In genomic region chr7:99351802-99352517, GRCm38 (mm10) we compare ENCODE assay signal across 8 mouse cellular contexts. TPM values are rescaled to one million over a fixed set of nuclear protein-coding genes. Genes with fewer than 3 reads are reported as not detected.
DNase-seq lines count a peak whose midpoint lies in the region; ATAC-seq and TF ChIP-seq lines count a peak whose summit lies in the region.

No protein-coding gene starts in this region.

- no peaks in the 10 kb centered on the region for H3K27me3 ChIP-seq in heart, embryonic 12.5 days (replicated peaks)
- no peaks in the 10 kb centered on the region for H3K27me3 ChIP-seq in kidney, postnatal 0 days (ENCODE audit: insufficient read depth, low read length)

- peak; percentile 80 for DNase-seq in ES-CJ7 (ENCODE audit: low read depth, low spot score)
- peak; percentile 91 for DNase-seq in kidney, postnatal 0 days (ENCODE audit: low spot score)
- peak; percentile 59 for DNase-seq in lung, postnatal 36 days
- peak; percentile 73 for DNase-seq in yolk sac, embryonic 10.5 days (ENCODE audit: low spot score)
- no peak for DNase-seq in right cerebral cortex, postnatal 4 days

- H3K9me3 ChIP-seq in heart, embryonic 12.5 days (replicated peaks): no peaks in the 10 kb centered on the region
- H3K9me3 ChIP-seq in kidney, postnatal 0 days (replicated peaks; ENCODE audit: low read length): no peaks in the 10 kb centered on the region

- H3K36me3 ChIP-seq in heart, embryonic 12.5 days: peaks cover 38% of the 10 kb centered on the region
- peaks cover 22% of the 10 kb centered on the region for H3K36me3 ChIP-seq in kidney, postnatal 0 days (ENCODE audit: insufficient read depth, low read length)

- peaks cover 25% of the 10 kb centered on the region for H3K4me1 ChIP-seq in brown adipose tissue, adult 24 weeks (ENCODE audit: control insufficient read depth, insufficient read depth, insufficient read length, low read length)
- peaks cover 65% of the 10 kb centered on the region for H3K4me1 ChIP-seq in heart, embryonic 12.5 days (replicated peaks)
- peaks cover 50% of the 10 kb centered on the region for H3K4me1 ChIP-seq in kidney, postnatal 0 days (replicated peaks; ENCODE audit: insufficient read depth, low read length)

- no peak for TF ChIP-seq CTCF in kidney, postnatal 0 days (IDR thresholded peaks at IDR 0.05; ENCODE audit: low read depth)

- H3K4me3 ChIP-seq in brown adipose tissue, adult 24 weeks (ENCODE audit: insufficient read depth, low read depth, low read length): peak overlapping the region; percentile 92
- H3K4me3 ChIP-seq in heart, embryonic 12.5 days: peak overlapping the region; percentile 75
- H3K4me3 ChIP-seq in kidney, postnatal 0 days (replicated peaks; ENCODE audit: low read depth, low read length): peak overlapping the region; percentile 82

- H3K9ac ChIP-seq in heart, embryonic 12.5 days: peak overlapping the region; percentile 95
- H3K9ac ChIP-seq in kidney, postnatal 0 days (ENCODE audit: low read depth, low read length): peak overlapping the region; percentile 90

- WGBS in heart, embryonic 12.5 days: under 1% methylated on average over 18 of the region's 18 CpGs
- WGBS in kidney, postnatal 0 days: 1% methylated on average over 18 of the region's 18 CpGs

- peak overlapping the region; percentile 100 for H3K27ac ChIP-seq in brown adipose tissue, adult 24 weeks (replicated peaks; ENCODE audit: low read depth, low read length)
- peak overlapping the region; percentile 99 for H3K27ac ChIP-seq in heart, embryonic 12.5 days (ENCODE audit: poor library complexity, severe bottlenecking)
- peak overlapping the region; percentile 96 for H3K27ac ChIP-seq in kidney, postnatal 0 days

- H3K4me2 ChIP-seq in heart, embryonic 12.5 days: peak overlapping the region; percentile 93
- peak overlapping the region; percentile 95 for H3K4me2 ChIP-seq in kidney, postnatal 0 days (ENCODE audit: low read length)

- ATAC-seq in heart, embryonic 12.5 days (ENCODE audit: insufficient number of reproducible peaks, low FRiP score): peak; percentile 19; the same call in 1 of the 2 replicates
- ATAC-seq in kidney, postnatal 0 days (replicated peaks; ENCODE audit: low FRiP score, low read depth): no peak
- no peak for ATAC-seq in erythroid progenitor cell, adult 5-6 weeks (replicated peaks; ENCODE audit: low FRiP score, poor library complexity, severe bottlenecking)

RNA-seq across cellular contexts. Expression of gene Serpinh1, which starts 1.1 kb away (rescaled TPM):
- polyA plus RNA-seq in brown adipose tissue, adult 24 weeks (2012; ENCODE audit: insufficient read depth, insufficient read length, missing spikeins): 245 and 533 TPM in 2 replicates
- 1,302 and 1,316 TPM in 2 replicates for polyA plus RNA-seq in heart, embryonic 12.5 days (2016; fragmentation: Nextera tagmentation; extraction: Ambion mirVana)
- 819 and 983 TPM in 2 replicates for polyA plus RNA-seq in kidney, postnatal 0 days (2015; fragmentation: Nextera tagmentation; extraction: Ambion mirVana)
- 1.1 TPM in 1 of 2 replicates, not detected in the other for total RNA-seq in erythroid progenitor cell, adult 5-6 weeks (2015; ENCODE audit: low replicate concordance)
- 1.4 and 1.5 TPM in 2 replicates for total RNA-seq in erythroid progenitor cell, adult 5-6 weeks (2017; ENCODE audit: low replicate concordance)

RNA-seq across cellular contexts. Expression of gene Gdpd5, which starts 29.3 kb away (rescaled TPM):
- 10.1 and 10.9 TPM in 2 replicates for polyA plus RNA-seq in brown adipose tissue, adult 24 weeks (2012; ENCODE audit: insufficient read depth, insufficient read length, missing spikeins)
- polyA plus RNA-seq in heart, embryonic 12.5 days (2016; fragmentation: Nextera tagmentation; extraction: Ambion mirVana): 28.5 and 28.8 TPM in 2 replicates
- polyA plus RNA-seq in kidney, postnatal 0 days (2015; fragmentation: Nextera tagmentation; extraction: Ambion mirVana): 11.8 and 13.5 TPM in 2 replicates
- total RNA-seq in erythroid progenitor cell, adult 5-6 weeks (2015; ENCODE audit: low replicate concordance): not detected in 2 replicates
- not detected in 2 replicates for total RNA-seq in erythroid progenitor cell, adult 5-6 weeks (2017; ENCODE audit: low replicate concordance)
